Mouse (Mus musculus): ENCODE results near the gene Proser1. TPM values are rescaled to one million over a fixed set of nuclear protein-coding genes. Genes with fewer than 3 reads are reported as not detected.

Gene Proser1
- total RNA-seq (2022), result 10 to 100 TPM; 14.7 to 31.5 (median 22.8) TPM

DNA sequence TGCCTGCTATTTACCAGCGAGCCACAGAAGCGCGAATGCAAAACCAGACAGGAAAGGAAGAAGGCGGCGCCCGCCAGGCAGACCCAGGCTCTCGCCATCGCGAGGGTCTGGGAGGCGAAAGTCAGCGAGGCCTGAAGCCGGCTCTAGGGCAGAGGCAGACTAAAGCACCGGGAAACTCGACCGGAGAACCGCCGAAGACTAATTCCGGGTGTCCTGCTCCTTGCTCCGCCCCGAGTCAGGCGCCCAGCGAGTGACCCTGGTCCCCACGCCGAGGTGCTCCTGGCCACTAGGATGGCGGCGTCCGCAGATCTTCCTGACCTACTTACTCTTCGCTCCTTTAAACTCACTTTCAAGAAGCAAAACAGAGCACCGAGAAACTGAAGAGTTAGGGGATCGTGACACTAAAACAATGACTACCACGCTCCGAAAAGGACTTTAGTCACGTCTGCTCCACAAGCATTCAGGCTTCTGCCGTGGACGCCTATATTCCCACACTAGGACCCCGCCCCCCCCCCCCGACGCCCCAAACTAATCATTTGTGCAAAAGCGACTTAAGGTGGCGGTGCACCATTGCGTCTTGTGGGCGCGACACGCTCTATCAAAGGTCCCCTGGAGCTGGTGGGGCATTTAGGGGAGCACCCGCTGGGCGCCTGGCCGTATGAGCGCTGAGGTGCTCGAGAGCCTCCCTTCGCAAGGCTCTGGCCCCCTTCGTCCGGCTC lies at the start of gene Proser1, which contains the start of gene Nhlrc3:
Gene Proser1, plus strand, starts transcription at position 621 of the 719 bp plus-strand sequence.
Gene Nhlrc3, minus strand, starts transcription at position 287 of the 719 bp plus-strand sequence.
- peak; percentile 94 for DNase-seq

DNA sequence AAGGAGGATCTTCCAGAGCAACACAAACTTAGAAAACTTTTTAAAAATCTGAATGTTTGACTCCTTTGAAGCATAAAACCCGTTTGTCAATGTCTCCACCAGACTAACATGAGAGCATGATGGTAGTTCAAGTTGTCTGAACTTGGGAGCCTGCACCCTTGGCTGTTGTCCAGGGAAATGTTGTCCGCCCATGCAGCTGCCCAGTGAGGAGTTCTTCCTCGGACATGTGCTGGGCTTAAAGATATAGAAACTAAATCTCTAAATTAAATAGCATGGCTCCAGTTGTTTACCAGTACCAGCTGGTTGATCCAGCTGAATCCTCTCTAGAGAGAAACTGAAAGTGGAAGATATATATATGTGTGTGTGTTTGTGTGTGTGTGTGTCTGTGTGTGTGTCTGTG lies 49.5 kb upstream of the Proser1 start:
- no peak for DNase-seq

DNA sequence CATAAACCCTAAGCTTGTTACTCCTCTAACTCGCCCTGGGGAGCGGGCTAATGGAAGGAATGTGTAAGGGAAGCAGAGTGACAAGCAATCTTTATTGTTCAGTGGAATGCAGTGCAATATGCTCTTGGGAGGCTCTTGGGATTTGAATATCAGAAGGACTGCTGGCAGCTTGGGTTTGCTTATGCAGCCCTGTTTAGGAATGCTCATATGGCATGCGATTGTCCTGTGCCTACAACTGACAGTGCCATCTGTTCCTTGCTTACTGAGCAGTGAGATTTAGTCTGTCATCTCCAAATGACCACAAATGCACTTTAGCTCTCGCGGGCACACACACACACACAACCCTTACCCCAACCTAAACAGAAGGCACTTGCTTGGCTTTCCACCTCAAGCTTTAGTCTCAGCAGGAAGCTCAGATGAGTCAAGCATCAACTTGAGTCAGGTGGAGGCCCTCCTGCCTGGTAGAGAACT lies 47.4 kb upstream of the Proser1 start:
- DNase-seq, result no peak

DNA sequence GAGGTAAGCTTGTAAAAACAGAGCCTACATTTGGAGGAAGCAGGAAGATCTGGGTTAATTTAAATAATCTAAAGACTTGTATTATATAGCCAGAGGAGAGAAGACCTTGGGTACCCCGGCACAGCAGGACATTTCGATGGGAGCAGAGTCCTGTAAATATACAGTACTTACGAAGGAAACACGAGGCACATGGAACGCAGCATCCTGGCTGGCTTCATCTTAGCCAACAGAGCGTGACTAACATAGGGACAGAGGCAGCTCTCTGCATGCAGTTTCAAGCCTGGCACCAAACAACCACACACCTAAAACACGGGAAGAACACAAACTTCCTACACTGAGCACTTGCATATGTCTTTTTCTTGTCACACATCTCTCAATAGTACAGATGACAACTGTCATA lies 45.8 kb upstream of the Proser1 start:
- no peak for DNase-seq

DNA sequence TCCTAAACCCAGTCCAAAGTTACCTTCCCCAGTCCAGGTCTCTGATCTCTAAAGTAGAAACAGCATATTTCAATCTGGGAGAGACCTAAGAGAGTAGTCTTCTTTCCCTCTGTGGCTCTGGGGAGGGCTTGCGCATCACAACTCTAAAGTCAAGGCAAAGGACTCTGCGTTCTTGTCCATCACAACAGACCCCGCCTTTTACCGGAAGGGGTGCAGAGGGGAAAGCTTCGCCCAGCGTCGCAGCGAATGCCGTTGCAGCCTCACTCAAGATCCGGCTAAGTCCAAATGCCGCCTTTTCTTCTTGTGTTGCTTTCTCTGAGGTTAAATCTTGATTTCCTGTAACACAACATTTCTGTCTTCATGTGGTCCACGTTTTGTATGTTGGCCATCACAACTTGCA lies 41.8 kb upstream of the Proser1 start:
- no peak for DNase-seq

DNA sequence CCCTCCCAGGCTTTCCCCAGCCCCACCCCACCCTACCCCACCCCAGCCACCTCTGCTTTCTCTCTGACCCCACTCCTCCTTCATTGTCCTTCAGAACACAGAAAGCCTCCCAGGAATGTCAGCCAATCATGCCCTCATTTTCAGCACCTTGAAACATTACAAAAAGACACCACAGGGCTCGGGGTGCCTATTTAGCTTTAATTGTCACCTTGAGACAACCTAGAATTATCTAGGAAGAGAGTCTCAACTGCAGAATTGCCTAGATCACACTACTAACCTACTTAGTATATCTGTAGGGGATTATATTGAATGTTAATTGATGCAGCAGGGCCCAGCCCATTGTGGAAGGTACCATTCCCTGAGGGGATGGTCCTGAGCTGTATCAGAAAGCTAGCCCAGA lies 40.8 kb upstream of the Proser1 start:
- DNase-seq, result no peak

DNA sequence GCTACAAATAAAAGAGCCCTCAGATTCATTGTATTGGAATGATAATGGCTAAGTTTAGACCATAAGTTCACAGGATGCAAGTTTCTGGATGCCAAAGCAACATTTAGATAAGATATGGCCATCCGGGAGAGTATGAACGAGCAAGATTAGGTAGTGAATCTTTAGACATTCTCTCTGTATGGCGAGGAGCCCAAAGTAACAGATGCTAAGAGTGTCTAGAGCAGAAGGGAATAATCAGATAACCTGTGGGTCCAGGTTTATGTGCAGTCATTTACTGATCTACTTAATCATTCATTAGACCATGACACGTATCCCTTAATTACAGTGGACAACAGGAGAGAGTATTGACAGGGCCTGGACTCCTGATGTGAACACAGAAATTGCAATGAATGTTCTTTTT lies 39.9 kb upstream of the Proser1 start:
- no peak for DNase-seq

DNA sequence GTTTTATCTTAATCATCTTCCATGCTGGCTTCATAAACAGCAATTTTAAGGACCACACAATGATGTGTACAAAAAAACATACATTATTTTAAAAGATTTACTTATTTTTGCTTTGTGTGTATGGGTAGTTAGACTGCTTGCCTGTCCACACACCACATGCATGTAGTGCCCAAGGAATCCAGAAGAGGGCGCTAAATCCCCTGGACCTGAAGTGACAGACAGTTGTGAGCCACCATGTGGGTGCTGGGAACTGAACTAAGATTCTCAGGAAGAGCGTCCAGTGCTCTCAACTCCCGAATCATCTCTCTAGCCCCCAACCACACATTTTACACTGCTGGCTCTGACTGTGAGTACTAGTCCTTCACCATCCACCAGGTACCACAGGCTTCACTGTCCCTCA lies 28.9 kb upstream of the Proser1 start:
- DNase-seq, result no peak

DNA sequence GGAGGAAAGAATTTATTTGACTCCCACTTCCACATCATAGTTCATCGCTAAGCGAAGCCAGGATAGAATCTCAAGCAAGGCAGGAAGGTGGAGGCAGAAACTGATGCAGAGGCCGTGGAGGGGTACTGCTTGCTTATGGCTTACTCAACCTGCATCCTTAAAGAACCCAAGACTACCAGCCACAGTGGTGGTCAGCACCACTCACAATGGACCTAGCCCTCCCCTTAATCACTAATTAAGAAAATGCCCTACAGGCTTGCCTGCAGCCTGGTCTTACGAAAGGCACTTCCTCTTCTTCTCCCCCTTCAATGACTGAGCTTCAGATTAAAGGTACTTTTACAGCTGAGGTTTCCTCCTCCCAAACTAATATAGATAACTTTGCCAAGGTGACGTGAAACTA lies 26.9 kb upstream of the Proser1 start:
- DNase-seq, result no peak

DNA sequence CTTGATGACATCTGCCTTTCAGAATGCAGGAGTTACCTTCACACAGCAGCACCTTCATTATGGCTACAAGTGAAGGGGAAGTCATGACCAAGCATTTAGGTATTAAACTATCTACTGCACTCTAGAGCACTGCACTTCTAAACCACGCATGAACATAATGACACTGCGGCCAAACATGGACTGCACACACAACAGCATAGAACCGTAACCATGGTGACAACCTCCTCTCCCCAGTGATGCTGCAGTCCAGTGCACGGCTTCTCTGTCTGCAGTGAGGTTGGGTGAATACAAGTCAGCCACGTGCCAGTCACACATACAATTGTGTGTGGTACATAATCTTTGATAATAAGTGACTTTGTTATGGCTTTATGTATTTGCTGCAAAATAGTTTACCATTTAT lies 17.9 kb upstream of the Proser1 start:
- no peak for DNase-seq

DNA sequence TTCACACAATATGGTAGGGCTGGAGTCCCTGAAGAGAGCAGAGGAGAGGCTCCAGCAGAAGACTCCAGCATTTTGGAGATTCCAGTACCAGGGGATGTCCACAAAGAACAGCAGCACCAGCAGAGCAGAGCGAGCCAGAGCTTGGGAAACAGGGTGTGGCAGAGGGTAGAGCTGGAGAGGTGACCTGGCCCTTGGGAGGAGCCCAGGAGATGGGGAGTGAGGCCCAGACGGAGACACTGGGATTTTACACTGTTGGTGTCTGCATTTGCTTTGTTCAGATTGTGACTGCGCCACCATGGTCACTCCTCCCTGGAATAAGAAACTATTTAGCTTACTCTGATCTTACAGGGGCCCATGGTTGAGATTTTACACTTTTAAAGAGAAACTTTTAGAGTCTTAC lies 16.7 kb upstream of the Proser1 start:
- DNase-seq, result no peak

DNA sequence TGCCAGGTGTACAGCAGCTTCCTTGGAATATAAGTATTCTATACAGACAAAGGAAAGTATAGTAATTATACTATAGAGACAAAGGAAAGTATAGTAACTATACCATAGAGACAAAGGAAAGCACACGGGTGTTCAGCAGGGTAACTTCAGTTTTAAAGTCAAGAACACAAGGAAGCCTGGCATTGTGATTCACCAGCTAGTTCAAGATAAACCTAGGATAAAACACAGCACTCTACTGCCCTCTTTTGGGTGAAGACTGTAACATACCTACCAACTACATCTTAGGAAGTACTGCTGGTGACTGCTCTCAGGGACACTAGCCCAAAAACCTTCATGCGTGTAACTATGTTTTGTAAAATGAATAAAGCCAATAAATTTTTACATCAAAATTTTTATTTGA lies 15.3 kb upstream of the Proser1 start:
- no peak for DNase-seq

DNA sequence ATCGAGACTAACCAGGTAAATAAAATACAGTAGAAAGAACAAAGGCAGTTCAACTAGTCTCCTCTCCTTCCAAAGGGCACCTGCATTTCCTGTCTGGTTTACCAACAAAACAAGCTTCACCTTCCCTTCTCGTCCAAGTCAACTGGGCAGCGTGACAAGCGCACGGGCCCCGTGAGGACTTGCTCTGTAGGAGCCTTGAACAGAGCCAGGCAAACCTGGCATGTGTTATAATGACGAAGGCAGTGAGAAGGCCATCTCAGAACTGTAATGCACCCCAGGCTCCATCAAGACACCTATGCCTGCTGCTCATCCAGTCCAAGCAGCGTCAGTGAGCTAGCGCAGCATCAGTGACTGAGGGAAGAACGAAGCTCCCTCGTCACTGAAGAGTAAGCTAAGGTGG lies 12.8 kb upstream of the Proser1 start:
- no peak for DNase-seq

DNA sequence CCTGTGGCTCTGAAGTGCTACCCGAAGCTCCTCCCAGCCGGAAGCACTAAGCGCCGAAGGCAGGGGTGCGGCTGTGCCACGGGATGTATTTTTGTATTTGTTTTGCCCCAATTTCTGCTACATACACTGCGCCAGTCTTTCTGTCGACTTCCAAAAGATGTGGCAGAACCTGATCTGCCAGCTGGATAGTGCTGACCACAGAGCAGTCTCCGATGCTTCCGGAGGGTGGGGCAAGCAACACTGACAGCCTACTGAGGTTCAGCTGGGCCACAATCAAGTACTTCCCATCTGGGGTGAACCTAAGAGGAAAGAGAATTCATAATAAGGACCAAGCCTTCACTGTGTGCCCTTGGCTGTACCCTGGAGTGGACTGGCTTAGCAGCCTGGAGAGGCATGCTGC lies 11.1 kb upstream of the Proser1 start:
- no peak for DNase-seq

DNA sequence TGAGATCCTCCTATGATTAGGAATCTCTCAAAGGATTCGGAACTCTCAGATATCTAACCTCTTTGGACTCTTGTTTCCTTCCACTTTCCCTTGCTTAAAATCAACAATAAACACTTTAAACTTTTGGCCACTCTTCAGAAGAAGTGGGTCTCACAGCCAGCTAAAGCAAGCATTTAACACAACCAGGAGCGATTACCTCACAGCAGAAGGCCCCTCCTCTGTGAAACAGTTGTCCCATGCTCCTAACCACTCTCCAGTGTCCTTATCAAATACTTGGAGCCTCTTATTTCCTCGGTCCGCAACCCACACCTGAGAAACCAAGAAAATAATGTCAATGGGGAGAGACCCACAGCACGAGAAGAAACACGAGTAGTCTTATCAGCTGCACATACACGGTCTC lies 10.1 kb upstream of the Proser1 start:
- DNase-seq, result no peak

DNA sequence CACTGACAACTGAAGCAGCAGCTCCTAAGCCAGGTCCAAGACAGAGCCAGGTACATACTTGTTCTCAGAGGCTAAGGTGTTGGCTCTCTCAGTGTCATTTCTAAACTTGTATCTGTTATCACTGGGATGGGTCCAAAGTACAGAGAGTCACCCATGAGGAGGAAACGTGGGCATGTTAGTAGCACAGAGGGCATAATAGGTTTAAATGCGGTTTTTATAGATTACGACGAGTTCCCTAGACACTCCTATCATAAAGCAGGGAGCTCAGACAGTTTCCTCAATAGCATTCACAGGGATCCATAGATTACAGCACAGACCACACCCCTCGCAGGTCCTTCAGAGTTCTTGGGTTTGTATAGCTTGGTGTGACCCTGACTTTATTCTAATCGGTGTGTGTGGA lies 9.5 kb upstream of the Proser1 start:
- DNase-seq, result no peak

DNA sequence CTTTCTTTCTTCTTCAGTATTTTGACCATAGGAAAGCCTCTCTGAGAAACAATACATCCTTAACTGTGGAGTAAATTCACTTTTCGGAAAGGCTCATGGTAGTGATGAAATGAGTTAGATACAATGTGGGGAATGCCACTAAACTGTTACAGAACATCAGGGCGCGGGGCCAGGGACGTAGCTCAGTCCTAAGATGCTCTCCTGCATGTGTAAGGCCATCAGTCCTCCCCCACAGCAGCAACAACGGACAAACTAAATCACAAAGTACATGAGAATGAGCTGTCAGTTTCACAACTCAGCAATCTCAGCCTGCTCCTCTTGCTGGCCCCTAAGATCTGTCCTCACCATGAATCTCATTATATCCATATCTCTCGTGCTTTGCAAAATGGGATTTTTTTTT lies 8.9 kb upstream of the Proser1 start:
- no peak for DNase-seq

DNA sequence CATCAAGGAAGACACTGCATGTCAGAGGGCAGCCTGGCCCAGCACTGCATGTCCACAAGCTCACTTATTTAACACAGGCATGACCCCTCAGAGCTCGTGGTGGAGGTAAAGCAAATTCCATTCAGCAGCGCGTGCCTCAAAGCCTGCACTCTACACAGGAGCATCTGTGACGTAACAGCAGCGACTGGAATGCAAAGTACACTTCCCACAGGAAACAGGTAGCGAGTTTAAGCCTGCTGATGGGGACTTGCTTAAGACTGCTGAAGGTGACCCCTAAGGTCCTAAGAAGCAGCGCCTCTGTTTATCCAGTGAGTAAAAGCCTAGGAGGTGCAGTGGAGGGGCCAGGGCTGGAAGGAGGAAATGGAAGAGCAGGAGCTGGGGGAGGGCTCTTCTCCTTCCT lies 8.5 kb upstream of the Proser1 start:
- DNase-seq, result no peak

DNA sequence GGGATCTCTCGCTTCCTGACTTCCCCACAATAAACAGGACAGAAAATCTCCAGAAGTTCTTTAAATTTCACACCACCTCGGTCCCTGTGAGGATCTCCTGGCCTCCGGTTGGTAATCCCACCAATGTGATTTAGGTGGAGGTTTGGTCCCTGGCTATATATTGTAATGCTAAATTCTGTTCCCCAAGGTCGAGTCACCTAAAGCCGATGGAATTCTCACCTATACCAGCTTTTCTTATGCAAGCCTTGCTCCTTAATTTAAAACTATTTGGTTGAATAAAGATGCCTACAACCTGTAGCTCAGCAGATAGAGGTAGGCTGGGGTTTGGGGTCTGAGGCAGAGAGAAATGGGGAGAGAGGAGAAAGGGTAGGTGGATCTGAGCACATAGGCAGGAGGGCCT lies 5.7 kb upstream of the Proser1 start:
- DNase-seq, result no peak

DNA sequence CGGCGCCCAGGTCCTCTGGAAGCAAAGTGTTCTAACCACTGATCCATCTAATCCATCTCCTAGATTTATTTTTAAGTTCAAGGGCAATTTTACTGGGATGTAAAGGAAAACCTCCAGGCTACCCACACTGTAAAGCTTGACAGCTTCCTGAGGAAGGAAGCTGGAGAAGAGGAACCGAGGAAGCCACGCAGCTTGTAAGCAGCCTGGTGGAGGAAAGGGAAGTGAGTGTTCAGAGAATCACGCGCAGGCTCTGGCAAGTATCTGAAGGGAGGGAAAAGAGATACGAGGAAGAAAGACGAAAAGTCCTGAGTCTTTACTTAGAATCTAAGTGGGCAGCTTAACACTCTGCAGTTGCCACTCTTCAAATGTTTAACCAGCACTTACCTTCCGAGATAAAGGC lies 3.4 kb upstream of the Proser1 start:
- DNase-seq, result no peak

DNA sequence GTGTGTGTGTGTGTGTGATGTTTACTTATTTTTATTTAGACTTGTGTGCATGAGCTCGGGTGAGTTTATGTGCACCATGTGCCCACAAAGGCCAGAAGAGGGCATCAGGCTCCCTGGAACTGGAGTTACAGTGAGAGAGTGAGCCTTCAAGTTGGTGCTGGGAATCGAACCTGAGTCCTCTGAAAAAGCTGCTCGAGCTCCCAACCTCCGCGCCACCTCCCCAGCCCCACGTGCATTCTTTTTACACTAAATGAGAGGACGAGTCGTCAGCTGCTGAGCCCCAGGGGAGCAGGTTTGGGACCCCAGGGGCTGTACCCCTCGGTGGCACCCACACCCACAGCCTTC lies 793 bp upstream of the Proser1 start:
- DNase-seq, result no peak

DNA sequence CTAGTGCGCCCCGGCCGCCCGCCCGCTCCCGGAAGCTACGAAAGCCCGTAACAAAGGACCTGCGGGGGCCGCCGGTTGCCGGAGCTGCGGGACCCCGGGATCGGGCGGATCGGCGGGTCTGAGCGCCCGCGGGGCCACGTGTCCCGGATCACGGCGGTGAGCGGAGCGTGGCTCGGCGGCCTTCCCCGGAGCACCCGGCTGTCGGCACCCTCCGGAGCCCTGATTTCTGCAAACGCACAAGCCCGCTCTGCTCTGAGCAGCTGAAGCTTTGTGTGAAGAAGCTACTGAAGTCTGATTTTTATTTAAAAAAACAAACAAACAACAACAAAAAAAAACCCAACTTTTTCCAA lies 274 bp downstream of the Proser1 start:
- no peak for DNase-seq

DNA sequence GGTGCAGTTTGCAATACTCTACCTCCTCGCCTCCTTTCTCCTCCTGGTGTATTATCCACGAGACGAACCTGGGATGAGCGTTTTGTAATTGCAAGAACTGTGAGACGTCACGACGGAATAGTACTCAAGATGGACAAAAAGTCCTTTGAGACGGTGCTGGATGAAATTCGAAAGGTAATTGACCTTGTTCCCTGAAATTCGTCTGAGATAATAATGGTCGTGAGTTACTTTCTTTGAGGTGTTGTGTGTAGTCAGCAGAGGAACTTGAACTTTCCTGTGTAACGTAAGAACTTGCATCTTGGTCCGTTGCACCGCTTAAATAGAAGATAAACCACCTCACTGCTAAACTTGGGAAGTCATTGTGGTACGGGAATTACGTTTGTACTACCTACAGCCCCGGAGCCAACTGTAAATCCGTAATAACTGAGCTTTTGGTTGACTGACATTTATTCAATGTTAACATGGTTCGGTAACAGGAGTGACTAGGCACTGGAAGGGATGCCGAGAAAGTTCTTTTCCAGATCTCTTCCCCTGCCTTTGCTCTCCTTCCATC lies 756 bp downstream of the Proser1 start:
- DNase-seq, result no peak

DNA sequence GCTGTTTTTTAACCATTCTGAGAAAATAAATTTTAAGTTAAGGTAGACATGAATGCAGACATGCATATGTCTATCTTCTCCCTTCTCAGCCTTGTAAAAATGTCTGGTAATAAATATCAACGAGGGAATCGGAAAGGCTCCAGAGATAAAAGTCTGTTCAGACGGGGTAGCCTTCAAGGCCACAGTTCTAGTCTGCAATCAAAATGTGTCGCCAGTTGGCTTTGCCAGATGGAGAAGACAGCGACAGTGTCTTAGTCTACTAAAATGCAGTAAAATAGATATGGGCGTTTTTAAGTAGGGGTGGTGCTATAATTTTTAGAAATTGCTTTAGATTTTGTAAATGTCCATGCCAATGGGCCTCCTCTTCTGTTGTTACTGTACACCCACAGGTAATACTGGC lies 1.9 kb downstream of the Proser1 start:
- DNase-seq, result no peak

DNA sequence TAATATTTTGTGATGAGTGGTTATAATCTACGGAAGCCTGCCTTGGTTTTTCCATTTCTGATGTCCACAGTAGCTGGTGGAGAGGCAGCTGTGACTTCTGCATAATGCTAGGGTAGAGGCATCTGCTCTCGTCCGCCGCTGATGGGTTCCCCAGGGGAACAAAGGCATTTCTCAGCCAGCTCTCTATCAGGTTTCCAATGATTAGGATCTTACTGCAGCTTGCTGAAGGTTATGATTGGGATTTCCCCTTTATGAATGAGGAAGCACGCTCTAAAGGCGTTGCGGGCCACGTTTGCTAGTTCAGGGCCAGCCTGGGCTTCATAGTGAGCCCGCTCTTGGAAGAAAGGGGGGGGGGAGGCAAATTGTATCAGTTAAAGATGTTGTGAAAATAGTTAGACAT lies 3.0 kb downstream of the Proser1 start:
- DNase-seq, result no peak

Data from adrenal gland, adult 8-10 months (tissue).